Mouse (Mus musculus): Measurements from ENCODE around the gene Gata2. TPM values are rescaled to one million over a fixed set of nuclear protein-coding genes. Genes with fewer than 3 reads are reported as not detected.

Gata2 gene
- polyA plus RNA-seq, 1 experiment from 2014 or later, result 0.34 TPM

GRCm38 (mm10) chr6:88249231-88249630, 55.5 kb downstream of the Gata2 start:
- H3K79me2 ChIP-seq (ENCODE audit: inconsistent target), result no peaks in the 10 kb centered on the region
- no peak overlapping the region for H3K4me3 ChIP-seq (ENCODE audit: inconsistent target)
- H3K36me3 ChIP-seq (ENCODE audit: inconsistent target), result no peaks in the 10 kb centered on the region
- no peak overlapping the region for H3K27ac ChIP-seq
- 80% methylated on average over 1 of the region's 1 CpGs for WGBS (ENCODE audit: missing documents)

DNA sequence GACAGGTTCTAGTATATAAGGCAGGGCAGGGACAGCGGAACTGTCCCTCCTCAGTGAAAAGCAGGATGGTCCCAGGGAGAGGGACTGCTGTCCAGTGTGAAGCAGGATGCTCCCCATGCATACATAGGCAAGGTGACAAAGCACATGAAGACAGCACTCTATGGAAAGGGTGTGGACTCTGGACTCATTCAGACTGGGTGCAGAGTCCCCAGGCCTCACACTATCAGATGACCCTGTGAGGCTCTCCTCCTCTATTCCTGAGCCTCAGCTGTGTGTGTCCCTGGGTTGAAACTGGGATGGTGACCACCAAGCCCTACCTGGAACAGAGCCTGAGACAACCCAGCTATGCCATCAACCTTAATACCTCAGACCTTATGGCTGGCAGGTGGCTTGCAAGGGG, 57.7 kb downstream of the Gata2 start:
- H3K36me3 ChIP-seq (ENCODE audit: inconsistent target), result no peaks in the 10 kb centered on the region
- no peak overlapping the region for H3K4me3 ChIP-seq (ENCODE audit: inconsistent target)
- H3K79me2 ChIP-seq (ENCODE audit: inconsistent target), result no peaks in the 10 kb centered on the region
- H3K27ac ChIP-seq, result no peak overlapping the region
- 92% methylated on average over 1 of the region's 1 CpGs for WGBS (ENCODE audit: missing documents)

DNA sequence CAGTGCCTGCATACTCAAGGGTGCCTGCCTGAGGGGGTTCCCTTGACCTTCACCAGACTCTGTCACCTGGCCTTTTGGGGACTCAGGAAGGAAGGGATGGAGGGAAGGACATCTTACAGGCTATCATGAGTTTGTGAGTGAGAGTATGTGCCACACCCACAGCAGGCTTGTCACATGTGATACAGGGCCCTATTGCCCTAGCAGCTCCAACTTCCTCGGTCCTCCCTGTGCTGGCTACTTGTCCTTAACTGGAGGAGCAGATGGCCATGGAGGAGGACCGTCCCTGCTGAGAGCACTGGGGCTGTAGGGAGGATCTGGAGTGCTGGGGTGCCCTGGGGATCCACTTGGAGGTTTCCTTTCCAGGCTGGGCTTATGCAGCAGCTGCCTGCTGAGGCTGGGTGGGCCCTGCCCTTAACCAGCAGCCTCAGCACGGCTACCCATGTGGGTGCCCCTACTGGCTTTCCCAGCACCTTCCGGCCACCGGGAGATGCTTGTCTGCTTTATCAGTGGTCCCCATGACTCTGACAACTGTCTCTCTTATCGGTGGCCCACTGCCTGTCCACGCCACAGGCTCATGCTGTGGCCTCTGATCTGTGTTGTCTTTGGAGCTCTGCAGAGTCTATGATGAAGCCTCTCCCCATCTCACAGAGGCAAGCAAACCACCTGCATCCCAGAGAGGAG, 58.2 kb downstream of the Gata2 start:
- no peak overlapping the region for H3K27ac ChIP-seq
- H3K36me3 ChIP-seq (ENCODE audit: inconsistent target), result no peaks in the 10 kb centered on the region
- no peaks in the 10 kb centered on the region for H3K79me2 ChIP-seq (ENCODE audit: inconsistent target)
- WGBS (ENCODE audit: missing documents), result 84% methylated on average over 7 of the region's 7 CpGs
- no peak overlapping the region for H3K4me3 ChIP-seq (ENCODE audit: inconsistent target)

DNA sequence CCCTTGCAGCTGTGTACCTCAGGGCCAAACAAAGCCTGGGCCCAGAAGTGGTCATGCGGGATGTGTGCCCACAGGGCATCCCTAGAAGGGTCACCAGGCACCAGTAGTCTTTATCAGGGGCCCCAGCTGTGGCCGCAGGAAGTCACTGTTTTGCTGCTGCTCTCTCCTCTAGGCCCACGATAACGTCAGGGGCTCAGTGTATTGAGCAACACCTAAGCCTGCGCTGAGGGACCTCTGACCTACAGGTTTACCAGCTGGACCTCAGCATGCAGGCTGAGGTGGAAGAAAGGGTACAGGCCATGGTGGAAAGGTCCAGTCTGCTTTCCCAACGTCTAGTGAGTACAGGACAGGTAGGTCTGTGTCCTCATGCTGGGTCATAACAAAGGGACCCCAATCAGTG, 60.4 kb downstream of the Gata2 start:
- Histone ChIP-seq H3K4me3 (ENCODE audit: inconsistent target) (no peak overlapping the region), H3K79me2 (ENCODE audit: inconsistent target) (no peaks in the 10 kb centered on the region), H3K27ac (no peak overlapping the region), H3K36me3 (ENCODE audit: inconsistent target) (no peaks in the 10 kb centered on the region)
- WGBS (ENCODE audit: missing documents), result 28% methylated on average over 6 of the region's 6 CpGs

GRCm38 (mm10) chr6:88255435-88255834, 61.7 kb downstream of the Gata2 start:
- 87% methylated on average over 4 of the region's 4 CpGs for WGBS (ENCODE audit: missing documents)
- H3K79me2 ChIP-seq (ENCODE audit: inconsistent target), result no peaks in the 10 kb centered on the region
- no peaks in the 10 kb centered on the region for H3K36me3 ChIP-seq (ENCODE audit: inconsistent target)
- H3K4me3 ChIP-seq (ENCODE audit: inconsistent target), result no peak overlapping the region
- no peak overlapping the region for H3K27ac ChIP-seq

Other genes with a start within 250 kb of the Gata2 start
- 0.20 to 0.32 TPM in 2 of 3 replicates, not detected in the other for gene H1fx, start 212.3 kb upstream of the Gata2 start, polyA plus RNA-seq (2018)
- gene Rab7, start 148.6 kb upstream of the Gata2 start, polyA plus RNA-seq (2018), result 571 to 1,341 TPM (median 733 TPM) in 3 replicates
- 109 to 177 TPM (median 163 TPM) in 3 replicates for gene Rpn1, start 109.4 kb upstream of the Gata2 start, polyA plus RNA-seq (2018)
- not detected in 3 replicates for gene Dnajb8, start 28.4 kb downstream of the Gata2 start, polyA plus RNA-seq (2018)